Mouse (Mus musculus) liver, embryonic 14.5 days (tissue): ENCODE measurements around the gene Ccdc3.

Experiments
- CTCF ChIP-seq: IDR thresholded peaks from 2 replicates; pipeline ENCODE4 v1.5.1; 2016; ENCODE audit warnings: antibody characterized with exemption, low read depth, control low read depth
- EP300 ChIP-seq: IDR thresholded peaks from 2 replicates; pipeline ENCODE4 v1.6.1; 2016; ENCODE audit warnings: antibody characterized with exemption, low read depth

DNA sequence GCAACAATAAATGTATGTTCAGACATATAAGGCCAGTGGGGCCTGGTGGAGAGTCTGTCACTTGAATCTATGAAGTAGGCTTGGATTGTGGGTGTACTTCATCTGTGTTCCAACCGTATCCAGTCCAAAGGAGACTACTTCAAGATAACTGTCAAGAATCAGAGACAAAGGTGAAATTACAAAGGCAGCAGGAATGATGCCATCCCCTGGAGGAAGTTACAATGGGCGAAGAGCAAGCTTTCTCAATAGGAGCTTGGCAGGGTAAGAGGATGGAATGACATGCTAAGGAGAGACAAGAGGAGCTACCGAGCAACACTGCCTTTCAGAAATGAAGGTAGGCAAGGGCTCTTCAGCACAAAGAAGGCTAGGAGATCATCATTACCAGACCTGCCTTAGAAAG is 69.1 kb downstream of the Ccdc3 start:
- TF ChIP-seq CTCF, result no peak
- no peak for TF ChIP-seq EP300
